Mouse (Mus musculus) liver, embryonic 11.5 days (tissue): ENCODE measurements at regions not wholly inside any gene's neighbourhood (a gene's known extent, or its start where the extent isn't known, plus 50 kb on each side); places are given as distances from the start of the nearest gene placed in this dataset.

Experiments used
- ATAC-seq: fragments of 200-750 bp; cut with Nextera tagmentation; replicated peaks from 2 replicates; pipeline ENCODE4 v1.8.0; 2017; ENCODE audit warnings: moderate number of reproducible peaks, mild to moderate bottlenecking, moderate TSS enrichment, moderate library complexity; ENCODE audit not compliant: low FRiP score
- DNase-seq: peaks from one replicate; pipeline ENCODE4 v3.0.0-alpha.2; 2017; ENCODE audit warnings: low spot score
- H3K27ac ChIP-seq: fragments of 300-500 bp; sonication (generic); 2 replicates; pipeline ENCODE4 v1.5.1; 2014; ENCODE audit warnings: mild to moderate bottlenecking, low read depth, low read length, control low read depth
- H3K27me3 ChIP-seq: fragments of 300-500 bp; sonication (generic); replicated peaks from 2 replicates; pipeline ENCODE4 v1.6.1; 2014; ENCODE audit warnings: low read length, mixed read lengths; ENCODE audit not compliant: control insufficient read depth, insufficient read depth
- H3K36me3 ChIP-seq: fragments of 300-500 bp; sonication (generic); 2 replicates; pipeline ENCODE4 v1.6.1; 2014; ENCODE audit warnings: mild to moderate bottlenecking, low read length, moderate library complexity, mixed read lengths; ENCODE audit not compliant: control insufficient read depth, insufficient read depth
- H3K4me1 ChIP-seq: fragments of 300-500 bp; sonication (generic); replicated peaks from 2 replicates; pipeline ENCODE4 v1.6.1; 2014; ENCODE audit warnings: low read length, mixed read lengths; ENCODE audit not compliant: control insufficient read depth, insufficient read depth
- H3K4me2 ChIP-seq: fragments of 300-500 bp; sonication (generic); 2 replicates; pipeline ENCODE4 v1.6.1; 2014; ENCODE audit warnings: mild to moderate bottlenecking, control low read depth, moderate library complexity
- H3K4me3 ChIP-seq: fragments of 300-500 bp; sonication (generic); 2 replicates; pipeline ENCODE4 v1.5.1; 2014; ENCODE audit warnings: low read depth, low read length, control low read depth
- H3K9ac ChIP-seq: fragments of 300-500 bp; sonication (generic); 2 replicates; pipeline ENCODE4 v1.6.1; 2014; ENCODE audit warnings: low read depth, low read length, control low read depth
- H3K9me3 ChIP-seq: fragments of 300-500 bp; sonication (generic); 2 replicates; pipeline ENCODE4 v1.6.1; 2016; ENCODE audit warnings: low read length, inconsistent platforms, mixed read lengths; ENCODE audit not compliant: control insufficient read depth
- WGBS: fragments of 180-500 bp; shearing (Covaris S2); extraction: QIAGEN DNeasy Blood & Tissue Kit; methylation state at CpG from one replicate; pipeline ENCODE4 v1.1.7; 2014; 5-methylcytosine and 5-hydroxymethylcytosine counted together

DNA sequence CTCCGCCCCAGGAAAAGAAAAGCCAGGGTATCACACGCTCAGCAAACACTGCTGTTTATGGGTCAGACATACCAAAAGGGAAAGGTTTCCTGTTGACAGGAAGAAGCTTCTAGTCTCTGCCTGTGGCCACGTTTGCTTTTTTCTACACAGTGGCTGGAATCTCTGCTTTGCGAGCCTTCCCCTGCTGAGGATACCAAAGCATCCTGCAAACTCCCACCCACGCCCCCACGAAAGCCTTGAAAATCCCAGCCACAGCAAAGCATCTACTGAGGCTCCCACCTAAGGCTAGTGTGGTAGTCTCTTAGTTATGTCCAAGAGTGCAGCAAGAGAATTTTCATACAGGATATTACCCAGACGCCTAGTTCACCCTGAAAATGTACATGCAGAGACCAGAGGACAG, 128.2 kb upstream of the Rybp start:
- Histone ChIP-seq H3K9me3 (no peaks in the 10 kb centered on the region), H3K4me1 (no peaks in the 10 kb centered on the region), H3K36me3 (no peaks in the 10 kb centered on the region), H3K9ac (no peak overlapping the region), H3K27me3 (0 out of 2 replicates have a peak, but pooled peaks cover 4% of the 10 kb centered on the region), H3K4me2 (no peak overlapping the region), H3K4me3 (no peak overlapping the region), H3K27ac (no peak overlapping the region)
- WGBS: 50% methylated on average over 7 of the region's 7 CpGs
- ATAC-seq (no peak), DNase-seq (no peak)

GRCm38 (mm10) chr6:100414836-100415235, 127.6 kb upstream of the Rybp start:
- no peak overlapping the region for H3K27ac ChIP-seq
- H3K36me3 ChIP-seq: no peaks in the 10 kb centered on the region
- 0 out of 2 replicates have a peak, but pooled peaks cover under 1% of the 10 kb centered on the region for H3K27me3 ChIP-seq
- H3K4me2 ChIP-seq: no peak overlapping the region
- ATAC-seq: no peak
- H3K9ac ChIP-seq: no peak overlapping the region
- no peaks in the 10 kb centered on the region for H3K9me3 ChIP-seq
- H3K4me1 ChIP-seq: no peaks in the 10 kb centered on the region
- 61% methylated on average over 4 of the region's 4 CpGs for WGBS
- no peak for DNase-seq
- H3K4me3 ChIP-seq: no peak overlapping the region

- Histone ChIP-seq H3K27ac (no peak overlapping the region), H3K27me3 (no peaks in the 10 kb centered on the region), H3K9ac (no peak overlapping the region), H3K36me3 (no peaks in the 10 kb centered on the region), H3K4me2 (no peak overlapping the region), H3K4me3 (no peak overlapping the region), H3K4me1 (no peaks in the 10 kb centered on the region), H3K9me3 (no peaks in the 10 kb centered on the region)
- WGBS: 49% methylated on average over 5 of the region's 5 CpGs
- DNase-seq (no peak), ATAC-seq (no peak)
Observed at GRCm38 (mm10) chr6:100412486-100412885, 125.2 kb upstream of the Rybp start.

DNA sequence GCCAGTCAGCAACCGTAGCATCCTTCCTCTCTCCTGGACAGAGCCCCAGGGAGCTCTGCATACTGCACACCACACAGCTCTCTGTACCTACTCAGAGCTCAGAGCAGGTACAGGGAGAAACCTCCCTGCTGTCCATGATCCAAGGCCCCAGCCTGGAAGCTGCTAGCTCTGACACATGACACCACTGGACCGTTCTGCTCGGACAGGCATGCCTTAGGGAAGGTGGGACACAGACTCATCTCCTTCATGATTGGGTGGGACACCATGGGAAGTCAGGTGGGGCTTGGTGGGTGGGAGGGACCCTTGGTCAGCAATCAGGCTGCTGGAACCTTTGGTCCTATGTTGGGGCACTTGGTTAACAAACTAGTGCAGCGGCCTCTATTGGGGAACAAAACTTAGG, 124.7 kb upstream of the Rybp start:
- no peak overlapping the region for H3K27ac ChIP-seq
- 67% methylated on average over 4 of the region's 4 CpGs for WGBS
- no peak overlapping the region for H3K4me2 ChIP-seq
- ATAC-seq (no peak; the same call in 1 of the 2 replicates), DNase-seq (no peak)
- H3K4me3 ChIP-seq: no peak overlapping the region
- no peak overlapping the region for H3K9ac ChIP-seq
- H3K9me3 ChIP-seq: no peaks in the 10 kb centered on the region
- H3K36me3 ChIP-seq: no peaks in the 10 kb centered on the region
- H3K27me3 ChIP-seq: no peaks in the 10 kb centered on the region
- no peaks in the 10 kb centered on the region for H3K4me1 ChIP-seq

GRCm38 (mm10) chr6:100410067-100410631, 122.9 kb upstream of the Rybp start:
- Histone ChIP-seq H3K4me1 (no peaks in the 10 kb centered on the region), H3K27ac (no peak overlapping the region), H3K9me3 (no peaks in the 10 kb centered on the region), H3K36me3 (no peaks in the 10 kb centered on the region), H3K27me3 (no peaks in the 10 kb centered on the region), H3K4me3 (no peak overlapping the region), H3K4me2 (no peak overlapping the region), H3K9ac (no peak overlapping the region)
- ATAC-seq (no peak), DNase-seq (no peak)
- 87% methylated on average over 8 of the region's 8 CpGs for WGBS

- H3K4me3 ChIP-seq: no peak overlapping the region
- no peaks in the 10 kb centered on the region for H3K36me3 ChIP-seq
- ATAC-seq (no peak), DNase-seq (no peak)
- H3K4me2 ChIP-seq: no peak overlapping the region
- WGBS: 78% methylated on average over 8 of the region's 8 CpGs
- no peaks in the 10 kb centered on the region for H3K27me3 ChIP-seq
- H3K4me1 ChIP-seq: no peaks in the 10 kb centered on the region
- no peak overlapping the region for H3K27ac ChIP-seq
- no peaks in the 10 kb centered on the region for H3K9me3 ChIP-seq
- H3K9ac ChIP-seq: no peak overlapping the region
Observed at GRCm38 (mm10) chr6:100408826-100409225, 121.5 kb upstream of the Rybp start.

- ATAC-seq: no peak
- Histone ChIP-seq H3K27ac (no peak overlapping the region), H3K4me3 (no peak overlapping the region)
Observed at GRCm38 (mm10) chr6:100406504-100406903, 119.2 kb upstream of the Rybp start.

DNA sequence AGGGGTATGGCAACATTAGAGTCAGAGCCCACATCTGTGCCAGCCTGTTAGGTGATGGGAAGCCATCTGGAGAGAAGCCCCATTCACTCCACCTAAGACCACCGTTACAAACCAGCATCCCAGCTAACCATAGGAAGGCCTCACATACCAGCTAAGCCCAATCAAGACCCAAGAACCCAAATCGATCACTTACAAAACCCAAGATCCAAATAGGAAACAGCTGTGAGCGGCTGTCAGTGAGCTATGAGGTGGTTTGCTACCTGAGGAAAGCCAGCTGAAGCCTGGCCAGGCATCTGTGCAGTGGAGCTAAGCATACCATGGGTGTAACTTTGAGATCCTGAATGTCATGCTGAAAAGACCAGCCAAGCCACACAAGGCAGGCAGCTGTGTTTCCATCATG, 116.9 kb upstream of the Rybp start:
- no peaks in the 10 kb centered on the region for H3K27me3 ChIP-seq
- ATAC-seq: no peak
- no peak overlapping the region for H3K9ac ChIP-seq
- no peak overlapping the region for H3K4me2 ChIP-seq
- DNase-seq: no peak
- 68% methylated on average over 3 of the region's 3 CpGs for WGBS
- H3K27ac ChIP-seq: no peak overlapping the region
- H3K4me1 ChIP-seq: no peaks in the 10 kb centered on the region
- H3K36me3 ChIP-seq: no peaks in the 10 kb centered on the region
- H3K9me3 ChIP-seq: no peaks in the 10 kb centered on the region
- no peak overlapping the region for H3K4me3 ChIP-seq

More at GRCm38 (mm10) chr6:100406504-100406903, 119.2 kb upstream of the Rybp start:
- WGBS: 66% methylated on average over 4 of the region's 4 CpGs
- H3K4me1 ChIP-seq: no peaks in the 10 kb centered on the region
- no peaks in the 10 kb centered on the region for H3K36me3 ChIP-seq
- H3K4me2 ChIP-seq: no peak overlapping the region
- no peaks in the 10 kb centered on the region for H3K9me3 ChIP-seq
- H3K27me3 ChIP-seq: no peaks in the 10 kb centered on the region
- no peak for DNase-seq
- no peak overlapping the region for H3K9ac ChIP-seq

DNA sequence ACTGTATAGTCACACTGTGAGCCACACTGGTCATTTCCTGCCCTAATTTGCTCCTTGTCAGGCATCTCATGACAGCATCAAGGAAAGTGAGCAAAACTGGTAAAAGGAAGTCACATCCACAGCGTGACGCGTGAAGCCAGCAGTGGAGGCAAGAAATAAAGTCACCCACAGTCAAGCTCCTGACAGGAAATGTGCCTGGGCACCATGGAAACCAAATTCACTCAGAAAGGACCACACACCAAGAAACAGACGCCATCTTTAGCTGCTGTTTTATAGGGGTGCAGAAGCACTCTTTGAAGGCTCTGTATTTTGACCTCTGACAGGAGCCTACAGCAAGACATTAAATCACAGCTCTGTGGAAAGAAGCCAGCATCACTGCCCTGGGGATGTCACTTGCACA, 115.4 kb upstream of the Rybp start:
- Histone ChIP-seq H3K36me3 (no peaks in the 10 kb centered on the region), H3K4me3 (no peak overlapping the region), H3K4me2 (no peak overlapping the region), H3K4me1 (no peaks in the 10 kb centered on the region), H3K27me3 (no peaks in the 10 kb centered on the region), H3K9me3 (no peaks in the 10 kb centered on the region), H3K9ac (no peak overlapping the region), H3K27ac (no peak overlapping the region)
- DNase-seq: no peak
- WGBS: 61% methylated on average over 4 of the region's 4 CpGs
- no peak for ATAC-seq
